17 mouse cellular contexts compared by ENCODE assay signal in genomic region chr2:36234526-36235368, GRCm38 (mm10). TPM values are rescaled to one million over a fixed set of nuclear protein-coding genes. Genes with fewer than 3 reads are reported as not detected.
A peak's percentile ranks its signal among the peaks of the same experiment; 100 is the strongest.
DNase-seq lines count a peak whose midpoint lies in the region; ATAC-seq and TF ChIP-seq lines count a peak whose summit lies in the region.
"Had no signal": no experiment of that assay in that cellular context is flagged by ENCODE, and none has a peak within 500 bp of the region (broad histone marks: within the 10 kb centered on the region; RNA-seq: fewer than 3 reads in every experiment).

No protein-coding gene starts in this region.

- peak; percentile 53 for DNase-seq in gastrocnemius, adult 2 months
- DNase-seq in gastrocnemius, postnatal 25 days = no peak
- DNase-seq in 3T3-L1 (ENCODE audit: low read depth, low spot score) = peak; percentile 92
- DNase-seq in adrenal gland, postnatal 14 days = no peak
- DNase-seq in neural tube, embryonic 10.5 days (ENCODE audit: extremely low spot score, low spot score) = no peak
- DNase-seq: adrenal gland, postnatal 10 days; gastrocnemius, postnatal 36 days; kidney, adult 8-10 months; right cerebral cortex, postnatal 25 days; thymus, adult 18-20 months had no signal

- H3K4me1 ChIP-seq in intestine, embryonic 15.5 days (replicated peaks) = peaks cover 28% of the 10 kb centered on the region; the same call in 1 of the 2 replicates
- peaks cover 41% of the 10 kb centered on the region for H3K4me1 ChIP-seq in kidney, embryonic 15.5 days

- no peaks in the 10 kb centered on the region for H3K9me3 ChIP-seq in intestine, embryonic 15.5 days
- H3K9me3 ChIP-seq in kidney, embryonic 15.5 days (replicated peaks) = no peaks in the 10 kb centered on the region
- H3K9me3 ChIP-seq: midbrain, embryonic 10.5 days; neural tube, embryonic 12.5 days had no signal

- no peaks in the 10 kb centered on the region for H3K27me3 ChIP-seq in intestine, embryonic 15.5 days (replicated peaks)
- H3K27me3 ChIP-seq in kidney, embryonic 15.5 days = no peaks in the 10 kb centered on the region
- H3K27me3 ChIP-seq: Patski had no signal

- no peaks in the 10 kb centered on the region for H3K36me3 ChIP-seq in intestine, embryonic 15.5 days
- peaks cover 7% of the 10 kb centered on the region; the same call in 1 of the 2 replicates for H3K36me3 ChIP-seq in kidney, embryonic 15.5 days
- H3K36me3 ChIP-seq: midbrain, embryonic 10.5 days; neural tube, embryonic 12.5 days had no signal

- TF ChIP-seq CTCF in gastrocnemius, adult 2 months (IDR thresholded peaks at IDR 0.05) = no peak

- no peak overlapping the region for H3K4me3 ChIP-seq in gastrocnemius, adult 2 months
- no peak overlapping the region for H3K4me3 ChIP-seq in intestine, embryonic 15.5 days (replicated peaks)
- no peak overlapping the region for H3K4me3 ChIP-seq in kidney, embryonic 15.5 days (replicated peaks)
- H3K4me3 ChIP-seq: midbrain, embryonic 10.5 days; neural tube, embryonic 12.5 days had no signal

- WGBS in intestine, embryonic 15.5 days = 43% methylated on average over 7 of the region's 7 CpGs
- 63% methylated on average over 7 of the region's 7 CpGs for WGBS in kidney, embryonic 15.5 days

- no peak overlapping the region for H3K9ac ChIP-seq in intestine, embryonic 15.5 days
- H3K9ac ChIP-seq in kidney, embryonic 15.5 days = no peak overlapping the region
- H3K9ac ChIP-seq: neural tube, embryonic 12.5 days had no signal

- no peak overlapping the region for H3K4me2 ChIP-seq in intestine, embryonic 15.5 days (replicated peaks)
- no peak overlapping the region for H3K4me2 ChIP-seq in kidney, embryonic 15.5 days
- H3K4me2 ChIP-seq: neural tube, embryonic 12.5 days had no signal

- peak overlapping the region; percentile 35 for H3K27ac ChIP-seq in gastrocnemius, adult 2 months
- H3K27ac ChIP-seq in intestine, embryonic 15.5 days = peak overlapping the region; percentile 22; the same call in 1 of the 2 replicates
- H3K27ac ChIP-seq in kidney, embryonic 15.5 days = no peak overlapping the region
- H3K27ac ChIP-seq: midbrain, embryonic 10.5 days; neural tube, embryonic 12.5 days had no signal

- intact Hi-C loops in gastrocnemius, adult 2 months (cut with DNase I) = no loop called here

- 0 out of 2 replicates have a peak, but pooled peaks have one; percentile 29 for ATAC-seq in intestine, embryonic 15.5 days
- peak; percentile 51 for ATAC-seq in megakaryocyte, adult 5-6 weeks (ENCODE audit: poor library complexity, severe bottlenecking)
- no peak for ATAC-seq in kidney, embryonic 15.5 days (replicated peaks; ENCODE audit: low FRiP score)
- ATAC-seq: CD4-positive, CD25-positive, alpha-beta regulatory T cell, adult 4 months; Patski had no signal

RNA-seq across cellular contexts. Expression of gene Ptgs1, which starts 4.5 kb away (rescaled TPM):
- 1 to 10 TPM; 3.9 to 5.5 TPM for total RNA-seq in gastrocnemius, adult 2 months (2021)
- total RNA-seq in gastrocnemius, postnatal 25 days (2021) = 1 to 10 TPM; 4.2 to 5.5 TPM
- 24.7 and 26.0 TPM in 2 replicates for polyA plus RNA-seq in intestine, embryonic 15.5 days (2015; fragmentation: Nextera tagmentation; extraction: Ambion mirVana)
- total RNA-seq in megakaryocyte, adult 5-6 weeks (2015) = 20.2 and 21.3 TPM in 2 replicates
- 18.9 and 32.4 TPM in 2 replicates for total RNA-seq in megakaryocyte, adult 5-6 weeks (2017)
- polyA plus RNA-seq in kidney, embryonic 15.5 days (2015; fragmentation: Nextera tagmentation; extraction: Ambion mirVana) = 29.2 and 30.6 TPM in 2 replicates
- 13.6 and 14.9 TPM in 2 replicates for total RNA-seq in adrenal gland, postnatal 14 days (2021)

Comparison
In these comparisons a context has a peak if more than half of its experiments do, and no peak if none do; other contexts are left out.
1. DNase-seq: peak in gastrocnemius, adult 2 months (single experiment) and 3T3-L1 (single experiment); none in gastrocnemius, postnatal 25 days (single experiment), adrenal gland, postnatal 14 days (single experiment) and neural tube, embryonic 10.5 days (single experiment).